Mouse (Mus musculus): ENCODE data around the gene Trmo. TPM values are rescaled to one million over a fixed set of nuclear protein-coding genes. Genes with fewer than 3 reads are reported as not detected.

Gene Trmo
- polyA plus RNA-seq, 1 experiment, result 7.7 TPM

DNA sequence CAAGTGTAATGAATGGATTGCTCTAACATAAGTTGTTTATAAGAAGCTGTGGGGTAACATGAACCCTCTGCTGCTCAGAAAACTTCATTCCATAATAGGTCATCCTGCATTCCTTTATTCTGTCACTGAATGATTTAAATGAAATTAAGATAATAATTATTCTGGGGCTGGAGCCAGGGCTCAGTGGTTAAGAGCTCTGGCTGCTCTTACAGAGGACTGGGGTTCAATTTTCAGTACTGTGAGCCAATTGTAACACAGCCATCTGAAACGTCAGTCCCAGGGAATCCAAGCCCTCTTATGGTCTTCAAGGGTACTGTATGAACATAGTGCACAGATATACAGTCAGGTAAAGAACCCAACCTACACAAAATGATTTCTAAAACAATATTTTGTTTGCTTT lies 53.4 kb downstream of the Trmo start:
- no peak overlapping the region for H3K27ac ChIP-seq (ENCODE audit: insufficient read depth, low read length)
- DNase-seq, result no peak
- TF ChIP-seq POLR2A (IDR thresholded peaks at IDR 0.05; ENCODE audit: borderline replicate concordance, insufficient read depth, low read length) (no peak), CTCF (IDR thresholded peaks at IDR 0.05; ENCODE audit: borderline replicate concordance, insufficient read depth, low read depth, low read length) (no peak)
- H3K4me1 ChIP-seq (ENCODE audit: control insufficient read depth, insufficient read depth, low read length), result no peaks in the 10 kb centered on the region
- peaks cover 6% of the 10 kb centered on the region; the same call in 1 of the 2 replicates for H3K27me3 ChIP-seq (ENCODE audit: control insufficient read depth, insufficient read depth, low read length)
- 45% methylated on average over 1 of the region's 1 CpGs for WGBS
- no peak overlapping the region for H3K4me3 ChIP-seq (replicated peaks; ENCODE audit: insufficient read depth, low read depth, low read length)

- DNase-seq, result no peak
Measured at GRCm38 (mm10) chr4:46328906-46329305, 60.3 kb downstream of the Trmo start.

More at GRCm38 (mm10) chr4:46328906-46329305, 60.3 kb downstream of the Trmo start:
- TF ChIP-seq CTCF (IDR thresholded peaks at IDR 0.05; ENCODE audit: borderline replicate concordance, insufficient read depth, low read depth, low read length) (no peak), POLR2A (IDR thresholded peaks at IDR 0.05; ENCODE audit: borderline replicate concordance, insufficient read depth, low read length) (no peak)
- Histone ChIP-seq H3K4me3 (replicated peaks; ENCODE audit: insufficient read depth, low read depth, low read length) (no peak overlapping the region), H3K27me3 (ENCODE audit: control insufficient read depth, insufficient read depth, low read length) (no peaks in the 10 kb centered on the region), H3K27ac (ENCODE audit: insufficient read depth, low read length) (no peak overlapping the region), H3K4me1 (ENCODE audit: control insufficient read depth, insufficient read depth, low read length) (no peaks in the 10 kb centered on the region)
- 27% methylated on average over 3 of the region's 3 CpGs for WGBS

Other genes with a start within 250 kb of the Trmo start
- 28.9 and 30.4 TPM in 2 replicates for gene Xpa, start 193.1 kb downstream of the Trmo start, polyA plus RNA-seq (2012; rRNA removed)
- gene Foxe1, start 45.8 kb downstream of the Trmo start, polyA plus RNA-seq (2012; rRNA removed), result not detected in 2 replicates
- 0.14 and 0.16 TPM in 2 replicates for gene Hemgn, start 24.1 kb upstream of the Trmo start, polyA plus RNA-seq (2012; rRNA removed)
- gene Anp32b, start 61.5 kb upstream of the Trmo start, polyA plus RNA-seq (2012; rRNA removed), result 44.9 and 51.8 TPM in 2 replicates
- 29.0 and 30.3 TPM in 2 replicates for gene Nans, start 99.8 kb upstream of the Trmo start, polyA plus RNA-seq (2012; rRNA removed)
- gene Trim14, start 146.7 kb upstream of the Trmo start, polyA plus RNA-seq (2012; rRNA removed), result 0.69 and 1.1 TPM in 2 replicates
- gene Coro2a, start 212.8 kb upstream of the Trmo start, polyA plus RNA-seq (2012; rRNA removed), result 26.6 and 28.8 TPM in 2 replicates